Mouse (Mus musculus) megakaryocyte, embryonic 14.5 days (primary cell): Measurements from ENCODE around the gene Mrvi1.

Source experiments
- FLI1 ChIP-seq: IDR thresholded peaks from 2 replicates; pipeline ENCODE4 v1.6.1; 2012; ENCODE audit warnings: low read length, inconsistent platforms, mixed read lengths
- GATA1 ChIP-seq: IDR thresholded peaks from 3 replicates; pipeline ENCODE4 v1.6.1; 2012; ENCODE audit warnings: mixed read lengths, low read length, inconsistent platforms, borderline replicate concordance

DNA sequence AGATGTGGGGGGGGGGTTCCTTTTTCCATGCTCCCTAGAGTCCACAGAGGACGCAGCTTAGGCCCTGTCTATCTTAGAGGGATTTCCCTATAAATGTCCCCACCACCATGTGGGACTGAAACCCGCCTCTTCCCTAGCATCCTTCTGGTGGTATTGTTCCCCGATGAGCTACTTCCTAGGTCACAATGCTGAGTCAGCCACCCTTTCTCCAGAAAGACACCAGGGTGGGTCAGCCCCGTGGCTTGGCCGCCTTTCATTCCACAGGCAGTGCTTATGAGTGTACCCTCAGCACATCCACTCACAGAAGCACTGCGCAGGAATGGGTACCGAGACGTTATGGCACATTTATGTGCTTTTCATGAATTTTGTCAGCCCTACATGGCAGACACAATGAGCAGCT is 85.1 kb downstream of the Mrvi1 start:
- no peak for TF ChIP-seq FLI1
- no peak for TF ChIP-seq GATA1
